Mouse (Mus musculus) liver, adult 2 months (tissue): ENCODE data around the gene Vmn2r3. TPM values are rescaled to one million over a fixed set of nuclear protein-coding genes. Genes with fewer than 3 reads are reported as not detected.
"Not testable (repeated sequence)": the region's sequence is repeated elsewhere in the genome, so short reads cannot be mapped to it uniquely, and the experiment has no call there.

Experiments
- DNase-seq: peaks from one replicate; pipeline ENCODE4 v3.0.0-alpha.2; 2011; ENCODE audit warnings: low read depth, low spot score; ENCODE audit errors: extremely low read depth
- H3K27ac ChIP-seq: fragments of 200-500 bp; replicated peaks from 2 replicates; pipeline ENCODE4 v1.5.1; 2012; ENCODE audit warnings: low read depth, mild to moderate bottlenecking, control low read depth, inconsistent platforms, low read length; ENCODE audit not compliant: insufficient read depth
- H3K27me3 ChIP-seq: fragments of 200-500 bp; 2 replicates; pipeline ENCODE4 v1.6.1; 2012; ENCODE audit warnings: mild to moderate bottlenecking, moderate library complexity, low read length, inconsistent platforms; ENCODE audit not compliant: control insufficient read depth, insufficient read depth
- H3K36me3 ChIP-seq: fragments of 200-500 bp; 2 replicates; pipeline ENCODE4 v1.6.1; 2012; ENCODE audit warnings: low read length, inconsistent platforms; ENCODE audit not compliant: control insufficient read depth, insufficient read depth
- H3K4me1 ChIP-seq: fragments of 200-500 bp; 2 replicates; pipeline ENCODE4 v1.6.1; 2011; ENCODE audit warnings: low read length; ENCODE audit not compliant: control insufficient read depth, insufficient read depth
- H3K4me3 ChIP-seq: fragments of 200-500 bp; 2 replicates; pipeline ENCODE4 v1.5.1; 2011; ENCODE audit warnings: low read depth, mild to moderate bottlenecking, control low read depth, low read length, moderate library complexity; ENCODE audit not compliant: insufficient read depth
- H3K79me2 ChIP-seq: fragments of 200-500 bp; 2 replicates; pipeline ENCODE4 v1.6.1; 2012; ENCODE audit warnings: inconsistent platforms, mild to moderate bottlenecking, low read length, moderate library complexity; ENCODE audit not compliant: control insufficient read depth, insufficient read depth
- H3K9ac ChIP-seq: fragments of 200-500 bp; 2 replicates; pipeline ENCODE4 v1.6.1; 2012; ENCODE audit warnings: low read depth, mild to moderate bottlenecking, control low read depth, inconsistent platforms, low read length
- CTCF ChIP-seq: fragments of 200-500 bp; IDR thresholded peaks from 2 replicates; pipeline ENCODE4 v1.5.1; 2011; ENCODE audit warnings: low read depth, low read length, control low read depth
- POLR2A ChIP-seq: fragments of 200-500 bp; IDR thresholded peaks from 2 replicates; pipeline ENCODE4 v1.6.1; 2011; ENCODE audit warnings: low read length, control low read depth; ENCODE audit not compliant: insufficient read depth; ENCODE audit errors: extremely low read depth
- WGBS: fragments of 180-500 bp; shearing (Covaris S2); methylation state at CpG from one replicate; pipeline ENCODE4 v1.1.7; 2018; 5-methylcytosine and 5-hydroxymethylcytosine counted together
- polyA plus RNA-seq: library from polyadenylated mRNA; depleted of rRNA; stranded (reverse); fragments of >200 nt; gene quantifications from 2 replicates; pipeline ENCODE4 v1.2.3, GENCODE M21; 2012; rRNA removed
- total RNA-seq: library from RNA; depleted of rRNA; stranded (reverse); fragments of >200 nt; gene quantifications from 2 replicates; pipeline ENCODE4 v1.2.3, GENCODE M21; 2014; rRNA removed

Gene Vmn2r3
- total and polyA plus RNA-seq, 2 experiments, result not detected

GRCm38 (mm10) chr3:64259582-64259981, 29.9 kb downstream of the Vmn2r3 start:
- Histone ChIP-seq H3K4me3 (no peak overlapping the region), H3K27ac (no peak overlapping the region), H3K79me2 (no peaks in the 10 kb centered on the region), H3K4me1 (no peaks in the 10 kb centered on the region), H3K36me3 (no peaks in the 10 kb centered on the region), H3K27me3 (no peaks in the 10 kb centered on the region), H3K9ac (no peak overlapping the region)
- no peak for DNase-seq
- no peak for TF ChIP-seq CTCF
- no peak for TF ChIP-seq POLR2A
- WGBS, result 64% methylated on average over 3 of the region's 3 CpGs

GRCm38 (mm10) chr3:64251646-64252045, 37.9 kb downstream of the Vmn2r3 start:
- TF ChIP-seq POLR2A, result no peak
- no peak for TF ChIP-seq CTCF
- Histone ChIP-seq H3K27ac (no peak overlapping the region), H3K79me2 (no peaks in the 10 kb centered on the region), H3K4me3 (no peak overlapping the region), H3K4me1 (no peaks in the 10 kb centered on the region), H3K36me3 (no peaks in the 10 kb centered on the region), H3K27me3 (no peaks in the 10 kb centered on the region; the same call in 1 of the 2 replicates), H3K9ac (no peak overlapping the region)
- WGBS, result 81% methylated on average over 5 of the region's 5 CpGs
- DNase-seq, result no peak

- H3K79me2 ChIP-seq, DNase-seq, H3K9ac ChIP-seq, H3K4me3 ChIP-seq, H3K27me3 ChIP-seq, H3K4me1 ChIP-seq, H3K36me3 ChIP-seq, H3K27ac ChIP-seq: not testable (repeated sequence)
- WGBS, result 77% methylated on average over 6 of the region's 6 CpGs
Measured at GRCm38 (mm10) chr3:64250461-64250860, 39.0 kb downstream of the Vmn2r3 start.

GRCm38 (mm10) chr3:64235459-64235858, 54.0 kb downstream of the Vmn2r3 start:
- H3K36me3 ChIP-seq, DNase-seq, H3K4me3 ChIP-seq, H3K9ac ChIP-seq, H3K79me2 ChIP-seq, H3K27ac ChIP-seq, H3K4me1 ChIP-seq, H3K27me3 ChIP-seq: not testable (repeated sequence)
- 90% methylated on average over 6 of the region's 6 CpGs for WGBS

DNA sequence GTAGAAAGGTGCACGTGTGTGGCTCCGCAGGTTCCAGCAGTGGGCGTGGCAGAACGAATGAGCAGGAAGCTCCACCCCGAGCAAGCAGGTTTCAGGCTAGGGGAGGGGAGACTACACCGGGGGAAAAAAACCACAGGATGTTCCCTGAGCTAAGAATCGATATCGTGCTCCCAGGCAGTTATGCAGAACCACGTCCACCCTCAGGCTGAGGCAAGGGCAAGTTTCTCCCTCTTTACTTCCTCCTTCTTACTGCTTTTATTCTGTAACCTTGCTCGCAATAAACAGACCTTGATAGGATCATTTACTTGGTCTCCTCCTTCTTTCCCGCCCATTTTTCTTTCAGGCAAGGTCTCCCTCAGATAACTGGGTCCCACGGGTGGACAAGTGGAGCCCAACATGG, 55.9 kb downstream of the Vmn2r3 start:
- H3K27ac ChIP-seq, DNase-seq, H3K27me3 ChIP-seq, H3K4me1 ChIP-seq, H3K9ac ChIP-seq, H3K79me2 ChIP-seq, H3K36me3 ChIP-seq, H3K4me3 ChIP-seq: not testable (repeated sequence)
- WGBS, result 77% methylated on average over 12 of the region's 12 CpGs

- 49% methylated on average over 2 of the region's 2 CpGs for WGBS
- H3K9ac ChIP-seq, result no peak overlapping the region
- no peaks in the 10 kb centered on the region for H3K79me2 ChIP-seq
- no peaks in the 10 kb centered on the region for H3K27me3 ChIP-seq
- TF ChIP-seq CTCF (no peak), POLR2A (no peak)
- H3K36me3 ChIP-seq, result no peaks in the 10 kb centered on the region
- no peak overlapping the region for H3K4me3 ChIP-seq
- DNase-seq, result peak; percentile 5
- H3K27ac ChIP-seq, result no peak overlapping the region
- H3K4me1 ChIP-seq, result no peaks in the 10 kb centered on the region
Measured at GRCm38 (mm10) chr3:64227243-64227642, 62.3 kb downstream of the Vmn2r3 start.

Other genes with a start within 250 kb of the Vmn2r3 start
- under 0.01 TPM in 2 replicates for gene Vmn2r1, start 208.2 kb downstream of the Vmn2r3 start, total RNA-seq
- gene Vmn2r1, start 208.2 kb downstream of the Vmn2r3 start, polyA plus RNA-seq, result not detected in 2 replicates
- gene Vmn2r2, start 147.8 kb downstream of the Vmn2r3 start, total RNA-seq, result not detected in 2 replicates
- not detected in 2 replicates for gene Vmn2r2, start 147.8 kb downstream of the Vmn2r3 start, polyA plus RNA-seq
- not detected in 2 replicates for gene Vmn2r4, start 125.7 kb upstream of the Vmn2r3 start, total RNA-seq
- not detected in 2 replicates for gene Vmn2r4, start 125.7 kb upstream of the Vmn2r3 start, polyA plus RNA-seq
- gene Vmn2r5, start 220.1 kb upstream of the Vmn2r3 start, total RNA-seq, result not detected in 2 replicates
- not detected in 2 replicates for gene Vmn2r5, start 220.1 kb upstream of the Vmn2r3 start, polyA plus RNA-seq